Mouse (Mus musculus) testis, adult 2 months (tissue): ENCODE data around the gene Tmem88.

Source experiments
- CTCF ChIP-seq: fragments of 200-500 bp; IDR thresholded peaks from 2 replicates; pipeline ENCODE4 v1.5.1; 2012; ENCODE audit warnings: low read depth, mild to moderate bottlenecking, inconsistent platforms, low read length, moderate library complexity; ENCODE audit not compliant: control insufficient read depth, insufficient read depth, insufficient replicate concordance
- POLR2A ChIP-seq: fragments of 200-500 bp; IDR thresholded peaks from 2 replicates; pipeline ENCODE4 v1.6.1; 2012; ENCODE audit warnings: low read depth, mild to moderate bottlenecking, inconsistent platforms, low read length, moderate library complexity; ENCODE audit not compliant: control insufficient read depth

- TF ChIP-seq CTCF (no peak), POLR2A (no peak)
Measured at GRCm38 (mm10) chr11:69362479-69362878, 35.6 kb downstream of the Tmem88 start.
